Mouse (Mus musculus) layer of hippocampus, adult 2 months (tissue): ENCODE results near the gene AW549877. TPM values are rescaled to one million over a fixed set of nuclear protein-coding genes. Genes with fewer than 3 reads are reported as not detected.
A peak's percentile ranks its signal among the peaks of the same experiment; 100 is the strongest.

Source experiments
- DNase-seq, 2 experiments: peaks; one replicate each; pipeline ENCODE4 v3.0.0; 2022; ENCODE audit warnings: low spot score in 2 of 2
- H3K27ac ChIP-seq: fragments of 200-600 bp; 2 replicates; pipeline ENCODE4 v1.8.1; 2022
- H3K4me3 ChIP-seq: fragments of 200-600 bp; 2 replicates; pipeline ENCODE4 v1.8.1; 2022; ENCODE audit warnings: mild to moderate bottlenecking
- CTCF ChIP-seq: fragments of 200-600 bp; conservative IDR thresholded peaks from 2 replicates; pipeline ENCODE4 v1.8.1; 2022; ENCODE audit warnings: antibody characterized with exemption, mild to moderate bottlenecking, moderate library complexity
- long read RNA-seq, 2 experiments: library from polyadenylated mRNA; stranded (forward); transcript quantifications; one replicate each; pipeline ENCODE4 v2.0.0; 2021; ENCODE audit warnings: borderline mapping rate in 2 of 2
- total RNA-seq, 2 experiments: library from RNA; stranded (reverse); gene quantifications; 2 replicates each; pipeline ENCODE4 v1.2.3; 2021

Gene AW549877
- 10 to 100 TPM; 44.3 to 44.7 TPM for total RNA-seq
- long read RNA-seq, experiment 1, full-length matches to known transcripts, result 14 of 19 reads
- long read RNA-seq, experiment 1, partial matches to known transcripts, result 0 of 19 reads
- long read RNA-seq, experiment 1, other reads (novel, unspliced or antisense), result 5 of 19 reads
- long read RNA-seq, experiment 2, full-length matches to known transcripts, result 23 of 25 reads
- long read RNA-seq, experiment 2, partial matches to known transcripts, result 0 of 25 reads
- long read RNA-seq, experiment 2, other reads (novel, unspliced or antisense), result 2 of 25 reads

GRCm38 (mm10) chr15:3995448-3996266, at the start of gene AW549877:
AW549877 (minus strand) TSS chr15:3995744.
- peak; percentile 97 to 98 for DNase-seq
- no peak; the same call in 1 of the 2 replicates for TF ChIP-seq CTCF
- Histone ChIP-seq H3K4me3 (peak within 1 kb of the TSS; percentile 89), H3K27ac (peak within 1 kb of the TSS; percentile 97)

DNA sequence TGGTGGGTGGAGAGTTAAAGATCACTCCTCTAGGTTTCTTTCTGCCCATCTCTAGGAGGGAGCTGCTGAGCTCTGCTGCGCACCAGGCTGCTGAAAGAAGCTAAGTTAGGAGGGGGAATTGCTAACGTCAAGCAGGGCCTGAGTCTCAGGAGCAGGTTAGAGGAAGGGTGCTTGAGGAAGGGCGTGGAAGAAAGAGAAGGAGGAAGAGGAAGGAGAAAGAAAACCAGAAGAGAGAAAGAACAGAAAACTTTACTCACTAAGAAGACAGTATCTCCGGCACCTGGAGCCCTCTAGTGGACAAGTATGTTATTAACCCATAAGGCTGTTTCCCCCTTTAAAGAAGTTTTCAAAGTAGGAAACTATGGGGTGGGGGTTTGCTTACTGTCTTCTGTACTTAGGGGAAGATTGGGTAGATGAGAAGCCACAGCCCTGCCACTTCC, 47.5 kb upstream of the AW549877 start:
- H3K27ac ChIP-seq, result no peak overlapping the region
- no peak for DNase-seq
- H3K4me3 ChIP-seq, result no peak overlapping the region
- peak; percentile 87 for TF ChIP-seq CTCF

DNA sequence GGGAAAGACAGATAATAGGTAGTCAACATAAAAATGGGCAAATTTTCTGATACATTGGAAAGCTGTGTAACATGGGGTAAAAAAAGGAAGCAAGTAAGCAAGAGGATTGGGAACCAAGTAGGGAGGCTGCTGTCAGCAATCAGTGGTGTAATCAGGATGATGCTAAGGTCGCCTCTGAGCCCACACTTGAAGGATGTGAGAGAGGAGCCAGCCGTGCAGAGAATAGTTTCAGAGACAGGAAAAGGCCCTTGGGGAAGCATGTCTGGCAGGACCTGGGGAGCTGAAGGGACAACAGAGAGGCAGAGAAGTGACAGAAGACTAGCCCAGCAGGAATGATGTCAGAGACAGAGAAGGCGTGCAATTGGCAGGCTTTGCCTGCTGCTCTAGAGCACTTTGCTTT, 46.9 kb upstream of the AW549877 start:
- H3K27ac ChIP-seq, result no peak overlapping the region
- TF ChIP-seq CTCF, result no peak
- no peak overlapping the region for H3K4me3 ChIP-seq
- DNase-seq, result no peak

- Histone ChIP-seq H3K4me3 (no peak overlapping the region), H3K27ac (no peak overlapping the region)
- no peak for TF ChIP-seq CTCF
- DNase-seq, result no peak
Observed at GRCm38 (mm10) chr15:4033168-4034004, 37.8 kb upstream of the AW549877 start.

DNA sequence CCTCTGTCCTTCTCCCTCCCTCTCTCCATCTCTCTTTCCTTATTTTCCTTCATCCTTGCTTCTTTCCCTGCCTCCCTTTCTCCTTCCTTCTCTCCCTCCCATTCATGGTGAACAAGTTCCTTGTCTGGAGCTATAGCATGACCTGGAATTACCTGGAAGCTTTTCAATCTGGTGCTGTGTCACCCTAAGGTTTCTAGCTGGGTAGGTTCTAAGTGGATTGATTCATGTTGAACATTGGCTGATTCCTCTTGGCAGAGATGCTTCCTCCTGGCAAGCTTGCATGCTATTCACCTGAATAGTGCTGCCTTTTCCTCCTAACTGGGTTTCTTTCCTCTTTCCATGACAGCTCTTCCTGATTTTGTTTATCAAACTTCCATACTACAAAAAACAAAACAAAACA, 33.4 kb upstream of the AW549877 start:
- no peak for DNase-seq
- no peak for TF ChIP-seq CTCF
- Histone ChIP-seq H3K27ac (no peak overlapping the region), H3K4me3 (no peak overlapping the region)

DNA sequence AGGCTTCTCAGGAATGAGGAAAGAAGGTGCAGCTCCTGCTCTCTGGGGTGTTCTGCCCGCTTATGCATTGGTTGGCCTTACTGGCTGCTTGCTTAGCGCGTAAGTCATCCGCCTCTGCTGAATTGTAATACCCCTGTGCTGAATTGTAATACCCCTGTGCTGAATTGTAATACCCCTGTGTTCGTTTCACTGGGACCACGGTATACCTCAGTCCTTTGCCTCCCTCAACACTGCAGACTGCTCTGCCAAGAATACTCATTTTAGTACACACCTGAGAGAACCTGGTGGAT, 32.8 kb upstream of the AW549877 start:
- DNase-seq, result no peak
- H3K4me3 ChIP-seq, result peak overlapping the region; percentile 91

GRCm38 (mm10) chr15:4027671-4028410, 32.3 kb upstream of the AW549877 start:
- TF ChIP-seq CTCF, result no peak
- Histone ChIP-seq H3K4me3 (peak overlapping the region; percentile 91), H3K27ac (peak overlapping the region; percentile 99)
- no peak for DNase-seq

More for the DNA sequence above, 32.8 kb upstream of the AW549877 start:
- no peak for TF ChIP-seq CTCF
- H3K27ac ChIP-seq, result peak overlapping the region; percentile 99

DNA sequence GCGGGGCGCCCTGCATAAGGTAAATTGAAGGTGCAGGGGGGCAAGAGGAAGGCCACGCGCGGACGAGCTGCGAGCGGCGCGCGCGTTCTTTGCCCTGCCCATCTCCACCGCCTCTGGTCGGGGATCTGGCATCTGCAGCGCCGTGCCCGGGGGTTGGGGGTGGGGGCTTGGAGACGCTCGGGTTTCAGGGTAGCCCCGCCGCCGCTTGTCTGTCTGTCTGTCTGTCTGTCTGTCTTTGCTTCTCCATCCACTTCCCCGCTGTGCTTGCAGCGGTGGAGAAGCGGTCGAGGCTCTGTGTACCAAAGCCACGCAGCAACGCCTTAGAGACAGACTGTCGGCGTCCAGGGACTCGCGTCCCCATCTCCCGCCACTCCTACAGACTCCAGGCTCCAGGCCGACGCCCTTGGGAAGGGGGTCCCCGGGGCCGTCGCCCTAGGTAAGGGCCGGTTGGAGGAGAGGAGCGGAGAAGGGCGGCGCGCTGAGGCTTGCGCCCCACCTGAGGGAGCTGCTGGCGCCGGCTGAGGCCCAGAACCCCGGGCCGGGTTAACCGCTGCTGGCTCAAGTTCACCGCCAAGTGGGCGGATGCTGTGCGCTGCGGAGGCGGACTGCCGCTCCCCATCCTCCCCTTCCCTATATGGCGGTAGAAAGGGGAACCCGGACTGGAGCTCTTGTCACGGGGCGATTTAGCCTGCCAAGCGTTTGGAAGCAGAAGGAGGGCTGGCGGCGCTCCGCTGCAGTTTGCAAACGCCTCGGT, 31.5 kb upstream of the AW549877 start:
- peak; percentile 79 to 85 for DNase-seq
- Histone ChIP-seq H3K4me3 (peak overlapping the region; percentile 91), H3K27ac (peak overlapping the region; percentile 99)
- TF ChIP-seq CTCF, result 0 out of 2 replicates have a peak, but pooled peaks have one; percentile 21

DNA sequence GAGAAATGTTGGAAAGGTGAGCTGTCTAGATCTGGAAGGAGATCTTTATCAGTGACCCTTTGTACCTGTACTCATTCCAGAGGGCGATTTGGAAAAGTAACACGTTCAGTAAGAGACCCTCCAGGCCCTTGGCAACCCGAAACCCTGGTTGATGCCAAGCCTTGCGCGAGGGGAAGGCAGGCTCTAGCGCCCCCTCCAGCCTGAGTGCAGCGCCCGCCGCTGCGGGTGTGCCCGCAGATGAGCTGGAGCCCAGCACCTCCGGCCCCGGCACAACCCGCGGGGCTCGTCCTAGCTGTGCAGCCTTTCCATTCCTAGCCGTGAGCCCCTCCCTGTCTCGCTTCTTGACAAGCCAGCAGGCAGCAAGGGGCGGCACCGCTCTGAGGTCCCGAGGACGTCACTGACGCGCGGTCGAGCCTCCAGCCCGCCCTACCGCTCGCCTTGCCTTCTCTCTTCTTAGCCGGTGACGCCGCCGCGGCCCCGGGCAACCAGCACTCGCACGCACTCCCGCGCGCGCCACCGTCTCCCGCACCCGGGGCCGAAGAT, 30.8 kb upstream of the AW549877 start, which contains the start of gene Oxct1:
Gene Oxct1, plus strand, starts transcription at position 153 of the 543 bp plus-strand sequence.
- H3K27ac ChIP-seq, result peak within 1 kb of the TSS; percentile 99
- H3K4me3 ChIP-seq, result peak within 1 kb of the TSS; percentile 91
- peak; percentile 89 to 93 for DNase-seq
- TF ChIP-seq CTCF, result peak; percentile 83

- peak overlapping the region; percentile 99 for H3K27ac ChIP-seq
- no peak for TF ChIP-seq CTCF
- H3K4me3 ChIP-seq, result peak overlapping the region; percentile 91
- no peak for DNase-seq
Observed at GRCm38 (mm10) chr15:4025508-4025904, 30.0 kb upstream of the AW549877 start.
